Mouse (Mus musculus): ENCODE results near the gene Kctd7. TPM values are rescaled to one million over a fixed set of nuclear protein-coding genes. Genes with fewer than 3 reads are reported as not detected.
A peak's percentile ranks its signal among the peaks of the same experiment; 100 is the strongest.

Kctd7 gene
- total RNA-seq, 2 experiments from 2014 or later, result 13.2 to 13.8 TPM

- no peak for TF ChIP-seq CTCF (IDR thresholded peaks at IDR 0.05)
- Histone ChIP-seq H3K27ac (no peak overlapping the region), H3K4me3 (peak overlapping the region; percentile 95)
- DNase-seq (ENCODE audit: extremely low spot score in 1 of 2, low spot score in 2 of 2), result peak in 1 of 2 experiments; percentile 39
- intact Hi-C loops (cut with DNase I), result no loop called here
Observed at GRCm38 (mm10) chr5:130145961-130146360, 1.3 kb downstream of the Kctd7 start.

DNA sequence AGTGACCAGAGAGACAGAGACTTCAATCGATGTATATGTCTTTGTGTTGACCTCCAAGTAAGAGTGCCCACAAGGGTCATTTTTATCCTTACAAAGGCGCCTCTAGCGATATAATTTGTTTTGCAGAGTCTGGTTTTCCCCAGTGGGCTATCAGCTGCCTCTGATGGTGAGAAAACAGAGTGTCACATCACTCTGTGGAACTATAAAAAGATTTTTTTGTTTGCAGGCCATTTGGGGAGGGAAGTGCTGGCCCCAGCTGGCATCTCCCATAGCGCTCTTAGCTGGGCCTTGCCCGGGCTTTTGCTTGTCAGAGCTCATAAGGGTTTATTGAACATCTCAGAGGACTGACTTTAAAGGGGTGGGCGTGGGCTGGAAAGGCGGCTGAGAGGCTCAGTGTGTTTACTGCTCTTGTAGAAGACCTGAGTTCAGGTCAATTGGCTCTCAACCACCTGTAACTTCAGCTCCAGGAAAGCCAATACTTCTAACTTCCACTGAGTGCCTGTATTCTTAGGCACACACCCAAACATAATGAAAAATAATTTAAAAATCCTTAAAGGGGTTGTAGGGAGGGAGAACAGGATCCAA lies 5.2 kb downstream of the Kctd7 start:
- Histone ChIP-seq H3K27ac (peak overlapping the region; percentile 13; the same call in 1 of the 2 replicates), H3K4me3 (no peak overlapping the region)
- intact Hi-C loops (cut with DNase I), result no loop called here
- no peak for TF ChIP-seq CTCF (IDR thresholded peaks at IDR 0.05)
- no peak for DNase-seq (ENCODE audit: extremely low spot score in 1 of 2, low spot score in 2 of 2)

DNA sequence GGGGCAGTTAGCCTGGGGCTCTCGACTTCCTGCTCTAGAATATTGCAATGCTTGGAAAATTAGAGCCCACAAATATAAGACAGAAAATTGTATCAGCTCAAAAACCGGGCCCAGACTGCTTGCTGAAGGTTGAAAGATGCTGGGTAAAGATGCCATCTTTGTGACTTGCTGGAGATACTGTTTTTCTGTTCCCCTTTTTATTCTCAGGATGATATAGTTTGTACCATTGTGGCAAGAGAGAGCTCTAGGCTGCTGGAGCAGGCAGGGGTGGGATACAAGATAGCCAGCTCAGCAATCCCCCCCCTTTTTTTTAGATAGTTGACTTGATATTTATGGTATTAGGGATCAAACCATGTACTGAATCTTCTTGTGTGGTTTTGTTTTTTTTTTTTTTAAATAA lies 9.6 kb downstream of the Kctd7 start:
- no peak for DNase-seq (ENCODE audit: extremely low spot score in 1 of 2, low spot score in 2 of 2)
- intact Hi-C loops (cut with DNase I), result no loop called here
- Histone ChIP-seq H3K4me3 (no peak overlapping the region), H3K27ac (no peak overlapping the region)
- TF ChIP-seq CTCF (IDR thresholded peaks at IDR 0.05), result no peak

DNA sequence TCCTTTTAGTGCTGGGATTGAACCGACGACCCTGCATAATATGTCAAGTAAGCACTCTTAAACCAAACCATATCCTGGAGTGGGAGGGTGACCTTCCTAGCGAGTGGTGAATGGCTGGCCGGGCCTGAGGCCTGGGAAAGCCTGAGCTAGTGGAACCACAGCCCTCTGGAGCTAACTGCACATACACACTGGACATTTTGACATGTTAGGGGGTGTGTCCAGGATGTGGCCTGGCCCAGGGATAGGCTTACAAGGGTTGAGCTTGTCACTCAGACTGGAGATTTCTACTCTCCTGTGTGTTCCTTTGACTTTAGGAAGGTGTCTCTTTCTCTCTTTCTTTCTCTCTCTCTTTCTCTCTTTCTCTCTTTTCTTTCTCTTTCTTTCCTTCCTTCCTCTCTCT lies 13.9 kb downstream of the Kctd7 start:
- TF ChIP-seq CTCF (IDR thresholded peaks at IDR 0.05), result no peak
- H3K27ac ChIP-seq, result no peak overlapping the region
- no peak for DNase-seq (ENCODE audit: extremely low spot score in 1 of 2, low spot score in 2 of 2)
- intact Hi-C loops (cut with DNase I), result no loop called here
- H3K4me3 ChIP-seq, result no peak overlapping the region

- DNase-seq (ENCODE audit: extremely low spot score in 1 of 2, low spot score in 2 of 2), result no peak
- intact Hi-C loops (cut with DNase I), result no loop called here
- Histone ChIP-seq H3K4me3 (no peak overlapping the region), H3K27ac (no peak overlapping the region)
- TF ChIP-seq CTCF (IDR thresholded peaks at IDR 0.05), result no peak
Observed at GRCm38 (mm10) chr5:130159761-130160201, 15.1 kb downstream of the Kctd7 start.

DNA sequence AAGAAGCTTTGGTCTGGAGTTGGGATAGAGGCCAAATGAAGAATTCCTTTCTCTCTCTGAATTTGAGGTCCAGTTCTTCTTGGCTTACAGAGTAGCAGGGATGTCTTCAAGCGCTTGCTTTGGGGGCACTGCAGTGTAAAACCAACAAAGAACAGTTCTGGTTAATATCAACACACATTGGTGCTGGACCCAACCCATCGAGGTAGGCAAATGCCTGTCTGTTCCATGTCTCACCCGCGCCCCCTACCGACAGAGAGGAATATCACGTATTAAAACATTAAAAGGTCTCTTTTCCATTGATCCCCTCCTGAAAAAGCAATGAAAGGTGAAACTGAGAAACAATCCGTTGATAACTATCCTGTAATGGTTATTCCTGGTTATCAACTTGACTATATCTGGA lies 19.0 kb downstream of the Kctd7 start:
- H3K27ac ChIP-seq, result no peak overlapping the region
- peak; percentile 71 to 76 for DNase-seq (ENCODE audit: extremely low spot score in 1 of 2, low spot score in 2 of 2)
- H3K4me3 ChIP-seq, result no peak overlapping the region
- TF ChIP-seq CTCF (IDR thresholded peaks at IDR 0.05), result peak; percentile 87
- intact Hi-C loops (cut with DNase I), result loop anchor here (1.0 kb wide), 1 partner anchor 140 kb away; no protein-coding TSS in a partner anchor

GRCm38 (mm10) chr5:130165213-130165612 lies 20.6 kb downstream of the Kctd7 start:
- DNase-seq (ENCODE audit: extremely low spot score in 1 of 2, low spot score in 2 of 2), result no peak
- no peak overlapping the region for H3K4me3 ChIP-seq
- no peak for TF ChIP-seq CTCF (IDR thresholded peaks at IDR 0.05)
- intact Hi-C loops (cut with DNase I), result no loop called here
- H3K27ac ChIP-seq, result no peak overlapping the region

DNA sequence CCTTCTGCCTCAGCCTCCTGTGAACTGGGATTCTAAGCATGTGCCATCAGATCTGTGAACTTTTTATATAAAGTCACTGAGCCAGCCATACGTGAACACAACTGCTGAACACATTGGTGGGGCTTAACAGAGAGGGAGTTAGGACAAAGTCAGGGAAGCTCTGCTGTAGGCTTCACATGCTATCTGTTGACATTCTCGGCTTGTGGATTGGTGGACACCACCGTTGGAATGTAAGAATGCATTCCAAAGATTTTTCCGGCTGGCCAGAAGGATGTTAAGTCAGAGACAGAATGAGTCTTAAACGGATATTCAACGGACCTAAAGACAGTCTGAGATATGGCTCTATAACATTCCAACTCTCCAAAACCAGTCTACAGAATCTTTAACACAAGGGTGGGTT lies 24.4 kb downstream of the Kctd7 start:
- DNase-seq (ENCODE audit: extremely low spot score in 1 of 2, low spot score in 2 of 2), result no peak
- intact Hi-C loops (cut with DNase I), result no loop called here
- Histone ChIP-seq H3K4me3 (no peak overlapping the region), H3K27ac (no peak overlapping the region)
- no peak for TF ChIP-seq CTCF (IDR thresholded peaks at IDR 0.05)

- H3K27ac ChIP-seq, result peak overlapping the region; percentile 97
- no peak for DNase-seq (ENCODE audit: extremely low spot score in 1 of 2, low spot score in 2 of 2)
- TF ChIP-seq CTCF (IDR thresholded peaks at IDR 0.05), result no peak
- peak overlapping the region; percentile 97 for H3K4me3 ChIP-seq
- intact Hi-C loops (cut with DNase I), result no loop called here
Observed at GRCm38 (mm10) chr5:130170666-130171422, 26.2 kb downstream of the Kctd7 start.

DNA sequence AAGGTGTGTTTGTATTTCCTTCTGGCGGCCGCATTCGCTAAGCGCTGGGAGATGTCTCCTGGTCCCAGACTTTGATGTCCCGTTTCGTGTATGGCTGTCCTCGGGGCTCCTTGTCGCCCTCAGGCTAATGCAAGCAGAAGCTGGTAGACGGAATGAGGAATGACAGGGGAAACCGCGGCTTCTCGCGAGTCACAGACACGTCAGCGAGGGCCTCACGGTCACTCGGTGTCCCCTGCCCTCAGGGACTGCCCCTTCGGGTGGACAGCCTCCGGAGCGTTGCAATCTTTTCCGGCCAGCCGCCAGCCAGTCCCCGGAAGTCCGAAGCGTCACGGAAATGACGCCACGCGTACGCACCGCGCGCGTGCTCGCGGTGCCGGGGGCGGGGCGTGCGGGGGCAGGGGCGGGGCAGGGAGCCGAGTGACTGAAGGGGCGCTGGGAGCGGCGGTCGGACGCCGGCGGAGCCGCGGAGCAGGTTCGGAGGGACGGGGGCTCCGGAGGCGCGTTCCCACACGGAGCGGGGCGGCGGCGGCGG lies 26.8 kb downstream of the Kctd7 start, which contains the start of gene Rabgef1:
Rabgef1 (plus strand) TSS at position 376 of the 532 bp plus-strand sequence.
- Histone ChIP-seq H3K4me3 (peak within 1 kb of the TSS; percentile 97), H3K27ac (peak within 1 kb of the TSS; percentile 97)
- intact Hi-C loops (cut with DNase I), result no loop called here
- peak; percentile 92 to 96 for DNase-seq (ENCODE audit: extremely low spot score in 1 of 2, low spot score in 2 of 2)
- TF ChIP-seq CTCF (IDR thresholded peaks at IDR 0.05), result no peak

DNA sequence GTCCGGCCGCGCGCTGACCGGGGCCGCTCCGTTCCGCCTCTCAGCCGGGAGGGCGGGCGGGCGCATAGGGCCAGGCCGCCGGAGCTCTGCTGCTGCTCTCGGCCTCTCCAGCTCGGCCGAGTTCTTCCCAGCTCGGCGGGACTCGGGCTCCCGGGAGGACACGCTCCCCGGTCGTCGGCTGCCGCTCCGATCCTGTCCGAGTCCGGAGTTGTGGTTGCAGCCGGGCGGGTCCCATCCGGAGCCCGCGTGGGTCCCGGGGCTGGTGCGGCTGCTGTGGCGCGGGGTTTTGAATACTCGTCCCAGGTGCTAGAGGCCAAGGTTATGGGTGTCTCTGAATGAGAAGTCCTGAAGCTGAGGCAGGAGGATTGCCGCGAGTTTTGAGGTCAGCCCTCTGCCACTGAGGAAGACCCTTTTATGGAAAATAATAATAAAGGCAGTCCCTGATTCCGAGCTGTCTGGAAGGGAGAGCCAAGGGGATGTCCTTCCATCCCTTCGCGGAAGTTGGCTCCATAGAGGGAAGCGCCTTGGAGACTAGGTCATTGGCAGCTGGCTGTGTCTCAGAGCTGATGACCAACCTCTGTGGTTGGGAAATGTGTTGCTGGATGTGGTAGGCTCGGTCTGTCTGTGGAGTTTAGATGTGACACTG lies 27.4 kb downstream of the Kctd7 start:
- peak overlapping the region; percentile 85 for H3K27ac ChIP-seq
- no peak for TF ChIP-seq CTCF (IDR thresholded peaks at IDR 0.05)
- intact Hi-C loops (cut with DNase I), result no loop called here
- H3K4me3 ChIP-seq, result peak overlapping the region; percentile 97
- DNase-seq (ENCODE audit: extremely low spot score in 1 of 2, low spot score in 2 of 2), result no peak

DNA sequence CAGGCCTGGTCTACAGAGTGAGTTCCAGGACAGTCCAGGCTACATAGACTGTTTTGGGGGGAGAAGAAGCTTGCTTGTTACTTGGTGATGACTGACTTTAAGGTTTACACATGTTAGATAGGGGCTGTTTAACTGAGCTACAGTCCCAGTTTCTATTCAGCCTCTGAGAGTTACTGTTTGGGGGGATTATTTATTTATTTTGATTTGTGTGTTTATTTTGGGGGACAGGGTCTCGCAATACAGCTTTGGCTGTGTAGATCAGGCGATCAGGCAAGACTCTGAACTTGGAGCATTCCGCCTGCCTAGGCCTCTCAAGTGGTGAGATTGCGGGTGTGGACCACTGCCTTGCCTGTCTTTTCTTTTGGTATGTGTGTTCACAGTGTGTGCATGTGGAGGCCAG lies 28.4 kb downstream of the Kctd7 start:
- Histone ChIP-seq H3K4me3 (peak overlapping the region; percentile 97), H3K27ac (no peak overlapping the region)
- no peak for TF ChIP-seq CTCF (IDR thresholded peaks at IDR 0.05)
- intact Hi-C loops (cut with DNase I), result no loop called here
- DNase-seq (ENCODE audit: extremely low spot score in 1 of 2, low spot score in 2 of 2), result no peak
